Mouse (Mus musculus): ENCODE results near the gene Hif3a.

The Hif3a gene

DNA sequence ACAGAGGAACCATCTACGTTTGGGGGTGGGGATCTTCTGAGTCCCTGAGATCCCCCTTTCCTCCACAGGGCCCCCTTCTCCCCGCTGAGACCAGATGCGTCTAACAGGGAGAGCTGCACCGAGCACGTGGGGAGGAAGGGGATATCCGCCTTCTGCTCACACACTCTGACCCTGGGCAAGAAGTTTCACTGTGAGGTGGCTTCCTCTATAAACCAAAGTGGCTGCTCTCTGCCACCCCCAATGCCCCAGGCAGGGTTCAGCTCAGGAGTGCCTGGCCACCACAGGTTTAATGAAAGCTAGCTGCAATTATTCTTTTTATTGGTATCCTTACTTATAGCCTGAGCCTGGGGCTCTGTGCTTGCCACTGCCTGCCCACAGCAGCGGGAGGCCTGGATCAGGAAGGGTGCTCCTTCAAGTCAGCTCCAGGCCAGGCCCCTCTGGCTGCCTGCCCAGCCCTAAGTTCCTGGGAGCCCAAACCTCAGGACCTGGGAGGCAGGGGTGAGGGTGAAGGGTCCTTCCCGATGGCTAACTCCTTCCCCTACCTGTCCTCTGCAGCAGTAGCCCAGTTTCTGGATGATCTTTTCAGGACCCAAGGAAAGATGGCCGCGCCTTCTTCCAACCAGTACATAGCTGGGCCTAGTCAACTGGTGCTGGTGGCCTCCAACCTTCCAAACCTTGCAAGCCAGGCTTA, 37.3 kb downstream of the Hif3a start:
- DNase-seq (ENCODE audit: extremely low spot score, low spot score), result no peak

DNA sequence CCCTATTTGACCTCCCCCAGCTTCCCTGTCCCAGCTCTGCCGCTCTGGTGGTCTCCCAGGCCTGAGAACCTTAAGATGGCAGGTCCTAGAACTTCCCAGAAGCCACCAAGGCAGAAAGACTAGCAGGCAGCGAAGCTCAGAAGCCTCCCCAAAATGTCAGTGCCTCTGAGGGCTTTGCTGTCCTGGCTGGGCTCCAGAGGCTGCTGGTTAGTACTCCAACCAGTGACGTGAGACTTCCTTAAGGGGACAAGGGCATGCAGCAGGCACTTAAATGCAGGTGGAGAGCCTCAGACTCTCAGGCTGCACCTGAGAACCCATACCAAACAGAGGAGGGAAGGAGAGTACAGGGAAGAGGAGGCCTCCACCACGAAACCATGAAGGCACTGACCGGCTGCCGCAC, 38.1 kb downstream of the Hif3a start:
- no peak for DNase-seq (ENCODE audit: extremely low spot score, low spot score)

DNA sequence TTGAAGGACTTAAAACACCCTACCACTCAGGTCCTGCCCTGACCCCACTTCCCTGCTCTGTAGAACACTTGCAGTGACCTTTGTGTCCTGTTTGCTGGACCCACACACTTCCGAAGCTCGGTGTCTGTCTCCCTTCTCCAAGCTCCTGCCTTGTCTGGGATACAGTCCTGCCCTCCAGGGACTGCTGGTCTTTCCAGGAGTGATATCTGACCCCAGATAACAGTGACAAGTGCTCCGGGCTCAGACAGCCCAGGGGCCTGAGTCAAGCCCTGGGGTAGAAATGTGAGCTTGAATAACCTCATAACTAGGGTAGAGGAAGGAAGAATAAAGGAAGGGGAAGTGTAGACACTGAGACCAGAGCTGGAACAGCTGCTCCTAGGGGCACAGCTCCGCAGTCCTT, 38.5 kb downstream of the Hif3a start:
- DNase-seq (ENCODE audit: extremely low spot score, low spot score), result no peak

DNA sequence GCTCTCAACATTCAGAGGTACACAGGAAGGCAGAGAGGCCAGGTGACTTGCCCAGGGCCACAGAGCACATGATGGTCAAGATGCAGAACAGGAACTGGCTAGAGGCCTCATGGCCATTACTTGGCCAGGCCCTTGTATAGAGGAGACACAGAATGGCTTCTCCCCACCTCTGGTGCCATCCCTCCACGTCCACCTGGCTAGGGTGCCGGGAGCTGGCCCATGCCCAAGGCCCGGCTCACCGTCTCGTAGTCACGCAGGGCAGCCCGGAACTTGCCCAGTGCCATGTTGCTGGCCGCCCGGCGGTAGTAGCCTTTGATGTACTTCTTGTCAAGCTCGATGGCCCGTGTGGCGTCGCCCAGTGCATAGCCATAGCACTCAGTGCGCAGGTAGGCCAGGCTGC, 40.1 kb downstream of the Hif3a start:
- no peak for DNase-seq (ENCODE audit: extremely low spot score, low spot score)

DNA sequence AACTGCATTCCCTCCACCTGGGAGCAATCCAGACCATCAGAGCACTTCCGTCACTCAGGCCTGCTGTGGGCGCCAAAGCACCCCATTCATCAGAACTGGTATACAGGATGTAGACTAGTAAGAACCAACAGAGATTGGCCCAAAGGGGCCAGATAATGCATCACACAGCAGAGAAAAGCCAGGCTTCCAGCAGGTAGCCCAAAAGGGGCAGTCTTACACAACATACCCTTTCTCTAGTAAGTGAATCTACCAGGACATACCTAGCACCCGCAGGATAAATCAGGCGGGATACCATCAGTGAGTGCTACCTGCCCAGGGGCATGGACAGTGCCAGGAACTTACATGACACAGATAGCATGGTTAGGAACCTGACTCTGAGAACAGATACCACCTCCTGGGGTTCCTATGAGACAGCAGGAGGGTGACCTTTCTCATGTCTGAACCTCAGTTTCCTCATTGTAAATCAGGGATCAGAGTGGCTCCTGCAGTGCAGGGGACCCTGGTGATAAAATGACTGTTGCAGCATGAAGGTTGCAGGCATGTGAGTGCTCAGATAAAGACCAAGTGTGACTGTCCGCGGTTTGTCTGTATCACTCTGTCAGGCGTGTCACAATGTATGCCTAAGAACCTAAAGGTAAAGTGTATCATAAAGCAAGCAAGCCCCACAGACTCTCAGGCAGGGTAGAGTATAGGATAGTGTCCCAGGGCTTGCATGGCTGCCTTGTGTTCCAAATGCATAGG, 42.6 kb downstream of the Hif3a start:
- no peak for DNase-seq (ENCODE audit: extremely low spot score, low spot score)

DNA sequence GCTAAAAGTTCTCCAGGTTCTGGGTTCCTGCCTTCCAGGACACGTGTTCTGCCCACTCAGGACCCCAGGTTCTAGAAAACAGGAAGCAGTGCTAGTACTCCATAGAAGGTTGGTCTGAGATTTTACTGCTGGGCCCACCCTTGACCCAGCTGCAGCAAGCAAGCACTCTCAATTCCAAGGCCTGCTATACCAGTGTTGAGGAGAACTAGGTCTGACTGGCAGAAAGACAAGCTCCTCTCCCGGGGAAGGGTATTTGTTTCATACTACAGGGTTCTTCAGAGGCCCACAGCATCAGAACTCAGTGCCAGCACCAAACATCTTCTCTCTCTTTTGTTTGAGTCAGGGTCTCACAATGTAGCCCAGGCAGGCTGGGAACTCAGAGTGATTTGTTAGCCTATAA, 44.3 kb downstream of the Hif3a start:
- DNase-seq (ENCODE audit: extremely low spot score, low spot score), result no peak

DNA sequence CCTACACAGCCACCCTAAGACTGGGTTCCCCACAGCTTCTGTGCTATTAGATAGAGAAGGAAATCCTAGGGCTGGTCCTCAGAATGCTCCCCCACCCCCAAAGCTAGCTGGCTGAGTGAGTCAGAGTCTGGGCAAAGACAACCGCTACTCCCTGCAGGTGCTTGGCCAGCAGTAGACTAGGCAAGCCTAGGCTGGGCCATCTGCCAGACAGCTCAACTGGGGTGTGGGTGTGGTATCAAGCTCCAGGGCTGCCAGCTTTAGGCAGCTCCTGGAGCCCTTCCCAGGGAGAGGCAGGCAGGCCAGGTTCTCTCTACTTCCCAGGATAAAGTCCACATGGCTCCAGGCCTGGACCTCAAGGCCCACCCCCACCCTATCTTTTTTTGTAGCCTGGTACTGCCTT, 45.2 kb downstream of the Hif3a start:
- no peak for DNase-seq (ENCODE audit: extremely low spot score, low spot score)

DNA sequence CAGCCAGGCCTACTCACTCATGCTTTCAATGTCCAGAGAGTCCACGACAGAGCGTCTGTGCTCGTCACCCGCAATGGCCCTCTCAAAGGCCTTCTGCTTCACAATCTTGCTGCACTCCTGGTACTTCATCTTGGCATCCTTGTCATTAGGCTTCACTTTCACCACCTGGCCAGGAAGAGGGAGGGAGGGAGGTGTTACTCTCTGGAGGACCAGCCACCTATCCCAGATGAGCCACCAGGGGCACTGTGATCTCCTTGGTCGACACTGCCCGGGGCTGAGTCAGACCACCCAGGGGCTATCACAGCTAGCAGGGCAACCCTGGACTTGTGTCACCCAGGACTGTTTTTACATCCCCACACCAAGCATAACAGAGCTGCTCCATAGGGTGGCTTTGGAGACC, 46.8 kb downstream of the Hif3a start:
- no peak for DNase-seq (ENCODE audit: extremely low spot score, low spot score)

DNA sequence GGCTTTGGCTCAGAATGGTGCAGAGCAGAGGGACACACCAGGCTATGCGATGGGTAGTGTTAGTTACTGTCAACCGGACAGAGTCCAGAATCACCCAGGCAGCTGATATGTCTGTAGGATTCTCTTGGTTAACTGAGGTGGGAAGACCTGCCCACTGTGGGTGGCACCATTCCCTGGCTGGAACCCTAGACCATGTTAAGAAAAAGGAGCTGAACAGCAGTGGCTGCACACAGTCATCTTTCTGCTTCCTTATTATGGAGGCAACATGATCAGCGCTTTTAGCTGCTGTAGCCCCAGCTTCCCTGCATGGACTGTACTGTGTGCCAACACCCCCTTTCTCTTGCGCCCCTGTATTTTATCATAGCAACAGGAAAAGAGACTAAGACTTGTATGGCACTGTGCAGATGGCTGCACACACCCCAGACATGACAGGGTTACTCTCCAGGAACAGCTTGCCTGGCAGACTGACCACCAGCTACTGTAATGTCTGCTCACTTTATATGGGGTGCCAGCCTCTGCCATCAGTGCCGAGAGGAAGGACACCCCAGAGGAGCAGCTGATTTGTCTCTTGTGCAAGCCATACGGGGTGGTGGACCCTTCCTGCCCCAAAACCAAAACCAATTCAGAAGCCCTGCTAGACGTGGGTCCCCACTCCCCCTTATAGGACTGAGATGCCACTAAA, 50.2 kb downstream of the Hif3a start:
- DNase-seq (ENCODE audit: extremely low spot score, low spot score), result no peak

DNA sequence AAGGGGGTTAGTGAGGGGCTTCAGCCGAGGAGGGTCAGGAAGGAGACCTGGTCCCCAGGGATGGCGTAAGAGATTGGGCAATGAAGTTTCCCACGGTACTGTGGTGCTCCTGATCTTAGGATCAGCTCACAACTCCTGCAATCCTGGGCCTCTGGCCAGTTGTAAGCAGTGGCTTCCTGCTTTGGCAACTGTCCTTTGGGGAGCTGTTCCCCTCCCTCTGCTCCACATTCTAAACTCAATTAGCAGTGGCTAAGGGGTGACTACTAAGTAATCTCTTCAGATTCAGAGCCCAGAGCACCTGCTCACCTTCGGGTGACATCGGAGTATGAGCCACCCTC, 52.2 kb downstream of the Hif3a start:
- no peak for DNase-seq (ENCODE audit: extremely low spot score, low spot score)

DNA sequence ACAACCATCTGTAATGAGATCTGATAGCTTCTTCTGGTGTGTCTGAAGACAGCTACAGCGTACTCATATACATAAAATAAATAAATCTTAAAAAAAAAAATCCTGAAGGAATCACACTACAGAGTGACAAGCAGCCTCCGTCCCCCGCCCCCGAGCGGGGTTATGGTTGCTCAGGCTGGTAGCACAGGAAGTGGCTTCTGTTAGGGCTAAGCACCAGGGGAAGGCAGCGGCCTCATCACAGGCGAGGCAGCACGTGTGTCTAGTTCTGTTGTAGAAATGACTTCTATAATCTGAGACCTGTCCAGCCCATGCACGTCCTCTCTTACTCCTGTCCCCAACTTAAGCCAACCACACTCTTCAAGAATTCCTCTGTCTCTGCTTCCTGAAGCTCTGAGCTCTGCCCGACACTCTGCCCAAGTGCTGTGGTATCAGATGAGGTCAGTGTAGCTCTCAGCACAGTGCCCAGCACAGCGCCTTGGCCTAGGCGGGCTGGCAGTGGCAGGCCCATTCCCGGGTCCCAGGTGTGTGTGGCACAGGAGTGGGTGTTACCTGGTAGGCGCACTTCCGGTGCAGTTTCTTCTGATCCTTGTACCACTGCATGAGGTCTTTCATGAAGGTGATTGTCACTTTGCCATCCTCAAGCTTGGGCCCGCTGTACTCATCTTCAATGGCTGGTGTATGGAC, 52.8 kb downstream of the Hif3a start:
- DNase-seq (ENCODE audit: extremely low spot score, low spot score), result no peak

DNA sequence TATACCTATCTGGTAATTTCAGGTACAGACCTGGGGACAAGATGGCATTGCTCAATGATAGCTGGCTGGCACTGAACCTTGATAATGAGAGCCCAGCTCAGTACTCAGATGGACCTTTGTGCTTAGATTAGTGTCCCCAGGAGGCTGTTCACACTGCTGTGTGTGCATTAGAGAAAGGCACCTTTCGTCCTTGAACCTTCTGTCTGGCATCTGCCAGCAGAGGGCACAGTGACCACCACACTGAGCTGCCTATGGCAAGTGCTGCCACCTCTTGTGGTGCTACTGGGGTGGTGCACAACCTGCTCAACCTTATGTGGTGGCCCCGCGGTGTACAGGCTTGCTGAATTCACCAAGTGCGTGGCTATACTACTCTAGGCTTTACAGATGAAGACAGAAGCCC, 54.9 kb downstream of the Hif3a start:
- no peak for DNase-seq (ENCODE audit: extremely low spot score, low spot score)

DNA sequence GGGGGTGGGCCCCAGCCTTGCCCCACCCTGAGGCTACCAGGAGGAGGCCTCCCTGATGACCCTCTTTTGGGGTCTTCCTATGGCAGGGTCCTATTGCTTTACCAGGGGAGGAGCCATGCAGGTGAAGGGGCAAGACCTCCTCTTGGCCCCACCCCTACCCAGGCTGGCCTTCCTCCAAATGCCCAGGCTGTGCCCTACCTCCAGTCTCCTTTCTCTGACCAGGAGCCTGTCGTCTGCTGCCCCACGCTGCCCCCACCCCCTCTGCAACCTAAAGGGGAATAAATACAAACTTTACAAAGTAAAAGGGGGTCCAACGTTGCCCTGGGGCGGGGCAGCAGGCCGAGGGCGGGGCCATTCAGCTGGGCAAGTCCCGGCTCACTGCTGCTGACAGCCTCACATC, 57.5 kb downstream of the Hif3a start:
- no peak for DNase-seq (ENCODE audit: extremely low spot score, low spot score)

DNA sequence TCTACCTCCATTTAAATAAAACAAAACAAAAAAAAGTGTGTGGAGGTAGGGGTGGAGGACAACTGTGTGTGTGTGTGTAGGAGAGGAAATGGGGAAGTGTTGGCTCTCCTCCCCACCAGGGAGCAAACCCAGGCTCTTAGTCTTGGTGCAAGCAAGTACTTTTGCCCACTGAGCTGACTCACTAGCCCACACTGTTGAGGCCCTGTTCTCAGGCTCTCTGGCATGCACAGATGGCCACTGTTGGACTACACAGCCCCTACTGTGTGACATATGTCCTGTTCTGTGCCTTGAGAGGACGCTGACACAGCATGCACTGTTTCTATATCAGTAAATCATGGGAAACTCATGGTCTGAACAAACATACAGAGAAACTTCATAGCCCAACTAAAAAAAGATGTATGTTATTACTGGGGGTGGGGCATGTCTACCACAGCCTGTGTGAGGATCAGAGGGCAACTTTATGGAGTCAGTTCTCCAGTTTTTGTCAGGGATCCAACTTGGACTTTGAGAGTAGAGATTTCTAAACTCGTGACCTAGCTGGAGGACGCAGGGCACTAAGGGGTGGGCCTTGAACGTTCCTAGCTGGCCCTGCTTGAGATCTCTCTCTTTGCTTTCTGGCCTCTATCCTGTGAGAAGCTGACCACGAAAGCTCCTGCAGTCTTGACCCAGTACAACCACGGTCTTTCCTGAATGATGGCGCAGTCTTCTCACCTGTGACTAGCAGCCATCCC, 58.8 kb downstream of the Hif3a start:
- DNase-seq (ENCODE audit: extremely low spot score, low spot score), result no peak

DNA sequence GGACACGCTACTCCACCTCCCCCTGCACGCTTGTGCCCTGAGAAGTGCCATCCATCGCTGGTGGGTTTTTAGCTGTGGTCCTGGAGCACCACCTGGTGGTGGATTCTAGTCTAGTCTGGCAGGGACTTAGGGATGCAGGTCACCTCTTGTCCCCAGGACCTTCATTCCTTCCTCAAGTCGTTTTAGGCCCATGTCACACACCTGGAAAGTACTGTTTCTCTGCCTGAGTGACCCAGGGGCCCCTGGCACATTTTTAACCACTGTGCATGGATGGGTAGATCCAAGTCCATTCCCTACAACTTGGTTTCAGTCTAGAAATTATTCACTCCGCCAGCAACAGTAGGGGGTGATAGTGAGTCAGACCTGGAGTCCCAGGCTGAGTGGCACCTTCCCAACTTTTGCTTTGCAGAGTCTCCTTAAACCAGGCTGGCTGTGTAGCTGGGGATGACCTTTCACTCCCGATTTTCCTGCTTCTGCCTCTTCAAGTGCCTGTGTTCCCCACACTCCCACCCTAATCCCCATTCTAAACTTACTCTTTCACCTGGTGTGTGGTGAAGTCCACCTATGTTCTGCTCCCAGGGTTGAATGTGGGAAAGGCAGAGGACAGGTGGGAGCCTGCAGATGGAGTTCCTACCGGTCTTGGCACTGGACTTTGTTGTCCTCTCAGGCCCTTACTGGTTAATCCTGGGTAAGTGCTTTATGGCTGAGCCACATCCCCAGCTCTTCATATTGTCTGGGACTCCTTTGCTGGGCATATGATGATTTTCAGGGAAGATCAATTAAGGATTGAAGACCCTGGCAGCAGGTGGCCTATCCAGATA, 59.6 kb downstream of the Hif3a start:
- DNase-seq (ENCODE audit: extremely low spot score, low spot score), result peak; percentile 89

DNA sequence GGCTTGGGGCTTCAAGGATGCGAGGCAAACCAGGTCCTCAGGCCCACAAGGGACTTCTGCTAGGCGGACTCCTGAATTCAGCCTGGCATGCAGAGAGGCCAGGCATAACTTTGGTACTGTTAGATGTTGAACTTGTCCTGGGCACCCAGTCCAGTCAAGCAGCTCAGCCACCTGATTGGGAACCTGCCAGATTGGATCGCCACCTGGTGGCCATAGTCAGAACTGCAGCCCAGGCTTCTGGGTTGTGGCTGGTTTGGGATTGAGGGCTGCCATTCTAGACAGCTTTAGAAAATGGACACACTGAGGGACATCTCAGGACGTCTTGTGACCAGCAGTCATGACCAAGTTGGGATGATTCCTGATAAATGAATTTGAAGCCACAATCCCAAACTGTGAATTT, 62.6 kb downstream of the Hif3a start:
- DNase-seq (ENCODE audit: extremely low spot score, low spot score), result peak; percentile 92

DNA sequence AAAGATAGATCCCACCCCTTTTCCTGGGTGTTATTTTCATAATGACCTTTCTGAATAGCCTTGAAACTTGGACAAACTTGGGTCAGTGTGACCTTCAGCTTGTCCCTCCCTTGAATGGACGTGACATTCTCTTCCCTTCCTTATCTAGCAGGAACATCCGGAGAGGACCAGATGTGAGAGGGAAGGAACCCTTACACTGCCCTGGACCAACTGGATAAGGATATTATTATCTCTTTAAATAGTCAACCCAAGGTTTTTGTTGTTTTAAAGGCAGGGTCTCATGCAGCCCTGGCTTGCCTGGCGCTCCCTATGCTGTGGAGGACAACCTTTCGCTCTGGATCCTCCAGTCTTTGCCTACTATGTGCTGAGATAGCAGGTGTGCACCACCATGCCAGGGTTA, 63.0 kb downstream of the Hif3a start:
- DNase-seq (ENCODE audit: extremely low spot score, low spot score), result no peak

DNA sequence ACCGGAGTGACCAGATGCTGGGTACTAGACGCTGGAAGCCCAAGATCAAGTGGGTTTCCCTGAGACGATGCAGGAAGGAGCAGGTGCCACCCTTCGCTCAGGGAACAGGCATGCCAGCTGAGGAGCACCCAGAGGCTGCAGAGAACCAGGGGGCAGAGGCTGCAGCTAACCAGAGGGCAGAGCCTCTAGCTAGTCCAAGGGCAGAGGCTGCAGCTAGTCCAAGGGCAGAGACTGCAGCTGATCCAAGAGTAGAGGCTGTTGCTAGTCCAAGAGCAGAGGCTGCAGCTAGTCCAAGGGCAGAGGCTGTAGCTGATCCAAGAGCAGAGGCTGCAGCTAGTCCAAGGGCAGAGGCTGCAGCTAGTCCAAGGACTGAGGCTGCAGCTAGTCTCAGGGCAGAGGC, 66.9 kb downstream of the Hif3a start:
- no peak for DNase-seq (ENCODE audit: extremely low spot score, low spot score)

DNA sequence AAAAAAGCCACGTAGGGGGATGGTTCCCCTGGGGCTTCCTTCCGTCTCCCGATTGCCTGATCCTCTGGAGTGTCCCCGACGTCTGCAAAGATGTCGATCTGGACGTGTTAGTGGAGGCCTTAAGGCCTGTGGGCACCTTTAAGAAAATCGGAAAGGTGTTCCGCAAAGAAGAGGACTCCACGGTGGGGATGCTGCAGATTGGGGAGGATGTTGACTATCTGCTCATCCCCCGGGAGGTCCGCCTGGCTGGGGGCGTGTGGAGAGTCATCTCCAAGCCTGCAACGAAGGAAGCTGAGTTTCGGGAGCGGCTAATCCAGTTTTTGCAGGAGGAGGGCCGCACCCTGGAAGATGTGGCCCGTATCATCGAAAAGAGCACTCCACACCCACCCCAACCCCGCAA, 67.8 kb downstream of the Hif3a start:
- DNase-seq (ENCODE audit: extremely low spot score, low spot score), result no peak

DNA sequence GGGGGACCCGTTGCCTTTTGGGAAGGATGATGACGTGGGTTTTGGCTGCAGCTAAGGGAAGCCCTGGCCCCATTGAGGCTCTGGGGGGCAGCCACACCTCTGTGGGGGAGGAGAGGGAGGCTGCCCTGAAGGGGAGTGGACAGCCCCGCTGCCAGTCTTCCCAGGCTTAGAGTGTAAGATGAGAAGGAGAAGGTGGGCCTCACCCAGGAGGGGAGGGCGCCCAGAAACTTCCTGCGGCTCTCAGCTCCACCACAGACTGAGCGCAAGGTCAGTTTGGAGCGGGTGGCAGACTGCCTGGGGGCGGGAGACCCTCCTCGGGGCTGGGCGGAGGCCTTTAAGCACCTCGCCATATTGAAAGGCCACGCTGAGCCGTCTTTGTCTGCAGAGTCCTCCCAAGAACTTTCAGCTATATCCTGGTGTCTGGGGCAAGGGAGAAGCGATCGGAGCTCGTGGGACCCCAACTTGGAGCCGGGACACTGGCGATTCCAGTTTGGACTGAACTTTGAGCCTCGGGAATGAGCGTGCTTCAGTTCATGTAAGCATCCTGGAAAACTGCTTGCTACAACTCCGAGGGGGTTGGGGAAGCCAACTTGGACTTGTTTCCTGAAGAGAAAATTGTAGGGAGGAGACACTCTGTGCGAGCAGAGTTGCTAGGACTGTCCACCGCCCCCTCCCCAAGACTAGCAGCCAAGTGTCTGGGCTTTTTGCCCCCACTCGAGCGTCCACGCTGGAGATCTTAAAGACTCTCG, 68.4 kb downstream of the Hif3a start:
- DNase-seq (ENCODE audit: extremely low spot score, low spot score), result peak; percentile 81
